Mouse (Mus musculus) bone marrow macrophage, adult 2 months (primary cell): Measurements from ENCODE around the gene Hoxa5.

Source experiments
- CTCF ChIP-seq: IDR thresholded peaks from 2 replicates; pipeline ENCODE4 v1.5.1; 2012; ENCODE audit warnings: low read depth, mild to moderate bottlenecking, low read length, moderate library complexity
- POLR2A ChIP-seq: IDR thresholded peaks from 2 replicates; pipeline ENCODE4 v1.6.1; 2012; ENCODE audit warnings: mild to moderate bottlenecking, low read depth, low read length, borderline replicate concordance

- no peak for TF ChIP-seq POLR2A
- no peak for TF ChIP-seq CTCF
Observed at GRCm38 (mm10) chr6:52200073-52200750, 4.2 kb downstream of the Hoxa5 start.
